Mouse (Mus musculus) G1E (cell line): ENCODE results near the gene Olfr90.

Source experiments
- CTCF ChIP-seq: IDR thresholded peaks from 2 replicates; pipeline ENCODE4 v1.5.1; 2012; ENCODE audit warnings: low read depth, low read length, inconsistent platforms, mixed read lengths
- POLR2AphosphoS5 ChIP-seq: IDR thresholded peaks from 2 replicates; pipeline ENCODE4 v1.6.1; 2012; ENCODE audit warnings: low read depth, low read length, inconsistent platforms; ENCODE audit not compliant: insufficient replicate concordance
- TAL1 ChIP-seq: conservative IDR thresholded peaks from 2 replicates; pipeline ENCODE4 v1.6.1; 2012; ENCODE audit warnings: low read depth, low read length, inconsistent platforms, mixed read lengths

DNA sequence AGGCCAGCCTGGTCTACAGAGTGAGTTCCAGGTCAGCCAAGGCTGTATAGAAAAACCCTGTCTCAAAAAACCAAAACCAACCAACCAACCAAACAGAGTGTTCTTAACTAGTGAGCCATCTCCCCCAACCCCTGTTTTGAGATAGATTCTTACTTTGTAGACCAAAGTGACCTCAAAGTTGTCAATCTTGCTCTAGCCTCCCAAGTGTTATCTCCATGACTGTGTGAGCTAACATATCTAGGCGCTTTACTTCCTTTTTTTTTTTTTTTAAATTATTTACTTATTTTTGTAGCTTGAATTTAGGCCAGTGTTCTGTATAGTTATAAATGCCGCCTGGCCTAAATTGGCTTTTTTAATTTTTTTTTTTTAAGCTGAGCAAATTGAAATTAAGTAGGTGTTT lies 22.3 kb downstream of the Olfr90 start:
- no peak for TF ChIP-seq CTCF
- no peak for TF ChIP-seq POLR2AphosphoS5
- TF ChIP-seq TAL1: no peak
